Mouse (Mus musculus): Measurements from ENCODE around the gene Itih5.
A peak's percentile ranks its signal among the peaks of the same experiment; 100 is the strongest.

The Itih5 gene

GRCm38 (mm10) chr2:10153201-10154075, at the start of gene Itih5:
TSS of gene Itih5 (plus strand) at chr2:10153571.
- no peaks in the 10 kb centered on the region for H3K36me3 ChIP-seq (ENCODE audit: control insufficient read depth, insufficient read depth, low read length, poor library complexity, severe bottlenecking)
- peak; percentile 85 for DNase-seq (ENCODE audit: low read depth, low spot score)
- no peaks in the 10 kb centered on the region for H3K27me3 ChIP-seq (ENCODE audit: control insufficient read depth, insufficient read depth, low read length, poor library complexity, severe bottlenecking)

- H3K36me3 ChIP-seq (ENCODE audit: control insufficient read depth, insufficient read depth, low read length, poor library complexity, severe bottlenecking), result no peaks in the 10 kb centered on the region
- H3K27me3 ChIP-seq (ENCODE audit: control insufficient read depth, insufficient read depth, low read length, poor library complexity, severe bottlenecking), result no peaks in the 10 kb centered on the region
- no peak for DNase-seq (ENCODE audit: low read depth, low spot score)
Measured at GRCm38 (mm10) chr2:10108535-10109189, 44.7 kb upstream of the Itih5 start.

- H3K36me3 ChIP-seq (ENCODE audit: control insufficient read depth, insufficient read depth, low read length, poor library complexity, severe bottlenecking), result no peaks in the 10 kb centered on the region
- H3K27me3 ChIP-seq (ENCODE audit: control insufficient read depth, insufficient read depth, low read length, poor library complexity, severe bottlenecking), result no peaks in the 10 kb centered on the region; the same call in 1 of the 2 replicates
- no peak for DNase-seq (ENCODE audit: low read depth, low spot score)
Measured at GRCm38 (mm10) chr2:10118751-10119150, 34.6 kb upstream of the Itih5 start.

- DNase-seq (ENCODE audit: low read depth, low spot score), result no peak
- H3K36me3 ChIP-seq (ENCODE audit: control insufficient read depth, insufficient read depth, low read length, poor library complexity, severe bottlenecking), result no peaks in the 10 kb centered on the region
- H3K27me3 ChIP-seq (ENCODE audit: control insufficient read depth, insufficient read depth, low read length, poor library complexity, severe bottlenecking), result no peaks in the 10 kb centered on the region; the same call in 1 of the 2 replicates
Measured at GRCm38 (mm10) chr2:10119276-10119675, 34.1 kb upstream of the Itih5 start.

GRCm38 (mm10) chr2:10121826-10122225, 31.5 kb upstream of the Itih5 start:
- H3K36me3 ChIP-seq (ENCODE audit: control insufficient read depth, insufficient read depth, low read length, poor library complexity, severe bottlenecking), result no peaks in the 10 kb centered on the region
- H3K27me3 ChIP-seq (ENCODE audit: control insufficient read depth, insufficient read depth, low read length, poor library complexity, severe bottlenecking), result no peaks in the 10 kb centered on the region; the same call in 1 of the 2 replicates
- DNase-seq (ENCODE audit: low read depth, low spot score), result no peak

- no peaks in the 10 kb centered on the region for H3K36me3 ChIP-seq (ENCODE audit: control insufficient read depth, insufficient read depth, low read length, poor library complexity, severe bottlenecking)
- H3K27me3 ChIP-seq (ENCODE audit: control insufficient read depth, insufficient read depth, low read length, poor library complexity, severe bottlenecking), result no peaks in the 10 kb centered on the region; the same call in 1 of the 2 replicates
- DNase-seq (ENCODE audit: low read depth, low spot score), result no peak
Measured at GRCm38 (mm10) chr2:10126122-10126521, 27.2 kb upstream of the Itih5 start.

- H3K27me3 ChIP-seq (ENCODE audit: control insufficient read depth, insufficient read depth, low read length, poor library complexity, severe bottlenecking), result no peaks in the 10 kb centered on the region; the same call in 1 of the 2 replicates
- H3K36me3 ChIP-seq (ENCODE audit: control insufficient read depth, insufficient read depth, low read length, poor library complexity, severe bottlenecking), result no peaks in the 10 kb centered on the region
- DNase-seq (ENCODE audit: low read depth, low spot score), result no peak
Measured at GRCm38 (mm10) chr2:10127471-10127870, 25.9 kb upstream of the Itih5 start.

GRCm38 (mm10) chr2:10128571-10128970, 24.8 kb upstream of the Itih5 start:
- H3K27me3 ChIP-seq (ENCODE audit: control insufficient read depth, insufficient read depth, low read length, poor library complexity, severe bottlenecking), result no peaks in the 10 kb centered on the region
- no peak for DNase-seq (ENCODE audit: low read depth, low spot score)
- H3K36me3 ChIP-seq (ENCODE audit: control insufficient read depth, insufficient read depth, low read length, poor library complexity, severe bottlenecking), result no peaks in the 10 kb centered on the region

GRCm38 (mm10) chr2:10130341-10130990, 22.9 kb upstream of the Itih5 start:
- DNase-seq (ENCODE audit: low read depth, low spot score), result no peak
- H3K27me3 ChIP-seq (ENCODE audit: control insufficient read depth, insufficient read depth, low read length, poor library complexity, severe bottlenecking), result no peaks in the 10 kb centered on the region
- H3K36me3 ChIP-seq (ENCODE audit: control insufficient read depth, insufficient read depth, low read length, poor library complexity, severe bottlenecking), result no peaks in the 10 kb centered on the region

- no peak for DNase-seq (ENCODE audit: low read depth, low spot score)
- no peaks in the 10 kb centered on the region for H3K36me3 ChIP-seq (ENCODE audit: control insufficient read depth, insufficient read depth, low read length, poor library complexity, severe bottlenecking)
- no peaks in the 10 kb centered on the region for H3K27me3 ChIP-seq (ENCODE audit: control insufficient read depth, insufficient read depth, low read length, poor library complexity, severe bottlenecking)
Measured at GRCm38 (mm10) chr2:10131296-10131695, 22.1 kb upstream of the Itih5 start, which contains the start of gene Itih2. TSS of gene Itih2 (minus strand) at chr2:10131396.

- H3K36me3 ChIP-seq (ENCODE audit: control insufficient read depth, insufficient read depth, low read length, poor library complexity, severe bottlenecking), result no peaks in the 10 kb centered on the region
- DNase-seq (ENCODE audit: low read depth, low spot score), result no peak
- no peaks in the 10 kb centered on the region for H3K27me3 ChIP-seq (ENCODE audit: control insufficient read depth, insufficient read depth, low read length, poor library complexity, severe bottlenecking)
Measured at GRCm38 (mm10) chr2:10132128-10132527, 21.2 kb upstream of the Itih5 start.

GRCm38 (mm10) chr2:10133941-10134340, 19.4 kb upstream of the Itih5 start:
- no peak for DNase-seq (ENCODE audit: low read depth, low spot score)
- H3K36me3 ChIP-seq (ENCODE audit: control insufficient read depth, insufficient read depth, low read length, poor library complexity, severe bottlenecking), result no peaks in the 10 kb centered on the region
- no peaks in the 10 kb centered on the region for H3K27me3 ChIP-seq (ENCODE audit: control insufficient read depth, insufficient read depth, low read length, poor library complexity, severe bottlenecking)

GRCm38 (mm10) chr2:10137320-10137719, 16.1 kb upstream of the Itih5 start:
- no peak for DNase-seq (ENCODE audit: low read depth, low spot score)
- H3K27me3 ChIP-seq (ENCODE audit: control insufficient read depth, insufficient read depth, low read length, poor library complexity, severe bottlenecking), result no peaks in the 10 kb centered on the region
- no peaks in the 10 kb centered on the region for H3K36me3 ChIP-seq (ENCODE audit: control insufficient read depth, insufficient read depth, low read length, poor library complexity, severe bottlenecking)

GRCm38 (mm10) chr2:10140456-10140855, 12.9 kb upstream of the Itih5 start:
- DNase-seq (ENCODE audit: low read depth, low spot score), result no peak
- H3K27me3 ChIP-seq (ENCODE audit: control insufficient read depth, insufficient read depth, low read length, poor library complexity, severe bottlenecking), result no peaks in the 10 kb centered on the region
- H3K36me3 ChIP-seq (ENCODE audit: control insufficient read depth, insufficient read depth, low read length, poor library complexity, severe bottlenecking), result no peaks in the 10 kb centered on the region

Measured in splenic B cell, adult 2 months (primary cell).